Mouse (Mus musculus) hindbrain, embryonic 10.5 days (tissue): ENCODE results near the gene Gpr108. TPM values are rescaled to one million over a fixed set of nuclear protein-coding genes. Genes with fewer than 3 reads are reported as not detected.

Experiments
- DNase-seq: peaks from one replicate; pipeline ENCODE4 v3.0.0-alpha.2; 2017; ENCODE audit warnings: low spot score
- H3K27ac ChIP-seq: fragments of 300-500 bp; sonication (generic); 2 replicates; pipeline ENCODE4 v1.5.1; 2016; ENCODE audit warnings: mild to moderate bottlenecking, moderate library complexity
- H3K27me3 ChIP-seq: fragments of 300-500 bp; sonication (generic); 2 replicates; pipeline ENCODE4 v1.6.1; 2016; ENCODE audit warnings: mild to moderate bottlenecking; ENCODE audit not compliant: poor library complexity, insufficient read depth, severe bottlenecking
- H3K36me3 ChIP-seq: fragments of 300-500 bp; sonication (generic); 2 replicates; pipeline ENCODE4 v1.6.1; 2016; ENCODE audit warnings: mild to moderate bottlenecking, moderate library complexity
- H3K4me1 ChIP-seq: fragments of 300-500 bp; sonication (generic); replicated peaks from 2 replicates; pipeline ENCODE4 v1.6.1; 2016; ENCODE audit warnings: mild to moderate bottlenecking
- H3K4me3 ChIP-seq: fragments of 300-500 bp; sonication (generic); 2 replicates; pipeline ENCODE4 v1.5.1; 2016; ENCODE audit warnings: mild to moderate bottlenecking, moderate library complexity
- H3K9me3 ChIP-seq: fragments of 300-500 bp; sonication (generic); 2 replicates; pipeline ENCODE4 v1.6.1; 2016; ENCODE audit warnings: mild to moderate bottlenecking, moderate library complexity
- WGBS: fragments of 180-500 bp; shearing (Covaris S2); methylation state at CpG from one replicate; pipeline ENCODE4 v1.1.7; 2016; 5-methylcytosine and 5-hydroxymethylcytosine counted together
- polyA plus RNA-seq: library from polyadenylated mRNA; unstranded; fragments of >200 nt; fragmentation: Nextera tagmentation; extraction: Ambion mirVana; gene quantifications from 2 replicates; pipeline ENCODE4 v1.2.1, GENCODE M21; 2016

The Gpr108 gene
- polyA plus RNA-seq, 1 experiment from 2014 or later, result 24.3 TPM

GRCm38 (mm10) chr17:57249186-57250181 lies 1.2 kb upstream of the Gpr108 start, which contains the start of gene Trip10:
Gene Trip10 (plus strand): TSS chr17:57249455.
- under 1% methylated on average over 51 of the region's 52 CpGs for WGBS
- no peaks in the 10 kb centered on the region for H3K27me3 ChIP-seq
- peaks cover 27% of the 10 kb centered on the region for H3K36me3 ChIP-seq
- no peaks in the 10 kb centered on the region for H3K9me3 ChIP-seq
- DNase-seq, result peak; percentile 96
- peak within 1 kb of the TSS; percentile 79 for H3K4me3 ChIP-seq
- peaks cover 38% of the 10 kb centered on the region for H3K4me1 ChIP-seq
- H3K27ac ChIP-seq, result peak within 1 kb of the TSS; percentile 90

- Histone ChIP-seq H3K4me3 (peak overlapping the region; percentile 79), H3K4me1 (peaks cover 38% of the 10 kb centered on the region), H3K27me3 (no peaks in the 10 kb centered on the region), H3K36me3 (peaks cover 27% of the 10 kb centered on the region), H3K27ac (peak overlapping the region; percentile 90), H3K9me3 (no peaks in the 10 kb centered on the region)
- DNase-seq, result no peak
- WGBS, result 11% methylated on average over 13 of the region's 13 CpGs
These were observed 525 bp upstream of the Gpr108 start for GRCm38 (mm10) chr17:57248771-57249170.

GRCm38 (mm10) chr17:57247393-57248200 lies 649 bp downstream of the Gpr108 start:
- peaks cover 38% of the 10 kb centered on the region for H3K4me1 ChIP-seq
- WGBS, result under 1% methylated on average over 46 of the region's 46 CpGs
- DNase-seq, result peak; percentile 93

GRCm38 (mm10) chr17:57246663-57247392 lies 1.4 kb downstream of the Gpr108 start:
- H3K27me3 ChIP-seq, result no peaks in the 10 kb centered on the region
- H3K36me3 ChIP-seq, result peaks cover 32% of the 10 kb centered on the region
- no peak for DNase-seq
- peak overlapping the region; percentile 79 for H3K4me3 ChIP-seq
- H3K27ac ChIP-seq, result peak overlapping the region; percentile 96
- 5% methylated on average over 18 of the region's 18 CpGs for WGBS
- no peaks in the 10 kb centered on the region for H3K9me3 ChIP-seq
- H3K4me1 ChIP-seq, result peaks cover 38% of the 10 kb centered on the region

More at GRCm38 (mm10) chr17:57247393-57248200, 649 bp downstream of the Gpr108 start:
- H3K27ac ChIP-seq, result peak overlapping the region; percentile 96
- H3K36me3 ChIP-seq, result peaks cover 24% of the 10 kb centered on the region
- peak overlapping the region; percentile 79 for H3K4me3 ChIP-seq
- H3K9me3 ChIP-seq, result no peaks in the 10 kb centered on the region
- H3K27me3 ChIP-seq, result no peaks in the 10 kb centered on the region

- Histone ChIP-seq H3K36me3 (peaks cover 37% of the 10 kb centered on the region), H3K4me3 (no peak overlapping the region), H3K27ac (no peak overlapping the region), H3K4me1 (peaks cover 29% of the 10 kb centered on the region), H3K9me3 (no peaks in the 10 kb centered on the region), H3K27me3 (no peaks in the 10 kb centered on the region)
- DNase-seq, result no peak
- WGBS, result 89% methylated on average over 10 of the region's 10 CpGs
These were observed 2.8 kb downstream of the Gpr108 start for GRCm38 (mm10) chr17:57245311-57245929.

GRCm38 (mm10) chr17:57243650-57244370 lies 4.4 kb downstream of the Gpr108 start:
- Histone ChIP-seq H3K9me3 (no peaks in the 10 kb centered on the region), H3K4me3 (no peak overlapping the region), H3K27ac (no peak overlapping the region), H3K4me1 (peaks cover 18% of the 10 kb centered on the region), H3K36me3 (peaks cover 37% of the 10 kb centered on the region), H3K27me3 (no peaks in the 10 kb centered on the region)
- 72% methylated on average over 10 of the region's 10 CpGs for WGBS
- no peak for DNase-seq

GRCm38 (mm10) chr17:57237181-57237580 lies 11.1 kb downstream of the Gpr108 start:
- Histone ChIP-seq H3K27me3 (no peaks in the 10 kb centered on the region), H3K27ac (no peak overlapping the region), H3K9me3 (no peaks in the 10 kb centered on the region), H3K36me3 (peaks cover 51% of the 10 kb centered on the region), H3K4me1 (no peaks in the 10 kb centered on the region), H3K4me3 (no peak overlapping the region)
- 94% methylated on average over 9 of the region's 9 CpGs for WGBS
- DNase-seq, result no peak

GRCm38 (mm10) chr17:57235803-57236202 lies 12.4 kb downstream of the Gpr108 start:
- peaks cover 42% of the 10 kb centered on the region for H3K36me3 ChIP-seq
- no peak overlapping the region for H3K27ac ChIP-seq
- H3K9me3 ChIP-seq, result no peaks in the 10 kb centered on the region
- H3K4me1 ChIP-seq, result no peaks in the 10 kb centered on the region
- no peak for DNase-seq
- WGBS, result 90% methylated on average over 5 of the region's 5 CpGs
- H3K27me3 ChIP-seq, result no peaks in the 10 kb centered on the region
- no peak overlapping the region for H3K4me3 ChIP-seq

- DNase-seq, result no peak
- H3K9me3 ChIP-seq, result no peaks in the 10 kb centered on the region
- 80% methylated on average over 12 of the region's 12 CpGs for WGBS
- no peaks in the 10 kb centered on the region for H3K27me3 ChIP-seq
- H3K27ac ChIP-seq, result no peak overlapping the region
- H3K4me3 ChIP-seq, result no peak overlapping the region
- no peaks in the 10 kb centered on the region; the same call in 1 of the 2 replicates for H3K4me1 ChIP-seq
- peaks cover 42% of the 10 kb centered on the region for H3K36me3 ChIP-seq
These were observed 13.9 kb downstream of the Gpr108 start for GRCm38 (mm10) chr17:57234254-57234928.

GRCm38 (mm10) chr17:57233038-57233437 lies 15.2 kb downstream of the Gpr108 start:
- H3K4me1 ChIP-seq, result no peaks in the 10 kb centered on the region; the same call in 1 of the 2 replicates
- 50% methylated on average over 7 of the region's 7 CpGs for WGBS
- H3K27me3 ChIP-seq, result no peaks in the 10 kb centered on the region
- H3K4me3 ChIP-seq, result no peak overlapping the region
- H3K36me3 ChIP-seq, result peaks cover 38% of the 10 kb centered on the region
- no peak overlapping the region for H3K27ac ChIP-seq
- H3K9me3 ChIP-seq, result no peaks in the 10 kb centered on the region
- DNase-seq, result no peak

- 90% methylated on average over 1 of the region's 1 CpGs for WGBS
- no peaks in the 10 kb centered on the region for H3K9me3 ChIP-seq
- no peak for DNase-seq
- H3K36me3 ChIP-seq, result peaks cover 30% of the 10 kb centered on the region
- H3K27me3 ChIP-seq, result no peaks in the 10 kb centered on the region
- H3K27ac ChIP-seq, result no peak overlapping the region
- H3K4me3 ChIP-seq, result no peak overlapping the region
- no peaks in the 10 kb centered on the region; the same call in 1 of the 2 replicates for H3K4me1 ChIP-seq
These were observed 16.0 kb downstream of the Gpr108 start for GRCm38 (mm10) chr17:57232200-57232599.
